Mouse (Mus musculus): ENCODE data around the gene Spata13. TPM values are rescaled to one million over a fixed set of nuclear protein-coding genes. Genes with fewer than 3 reads are reported as not detected.

Spata13 gene
- total and polyA plus RNA-seq, 3 experiments = 0.09 to 0.71 TPM; not detected in 1

DNA sequence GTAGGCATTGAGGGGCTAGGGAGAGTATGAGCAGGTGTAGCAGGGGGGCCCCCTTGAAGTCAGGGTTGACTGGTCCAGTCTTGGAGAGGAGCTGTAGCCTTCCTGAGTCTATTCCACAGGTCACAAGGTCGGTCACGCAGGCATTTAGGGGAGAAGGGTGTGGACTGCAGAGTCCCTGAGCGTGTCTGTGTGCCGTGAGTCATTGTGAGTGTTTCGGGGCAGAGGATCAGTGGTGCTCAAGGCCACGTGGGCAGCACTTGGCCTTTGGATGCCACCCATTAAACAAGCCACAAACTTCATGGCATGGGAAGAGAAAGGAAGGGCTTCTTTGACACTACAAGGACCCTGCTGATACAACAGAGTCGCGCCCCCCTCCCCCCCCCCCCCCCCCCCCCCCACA, 63.5 kb downstream of the Spata13 start:
- Histone ChIP-seq H3K4me3 (ENCODE audit: low read depth, low read length) (no peak overlapping the region), H3K27me3 (ENCODE audit: insufficient read depth, low read length) (peaks cover 5% of the 10 kb centered on the region; the same call in 1 of the 2 replicates), H3K9me3 (replicated peaks) (no peaks in the 10 kb centered on the region), H3K36me3 (replicated peaks) (no peaks in the 10 kb centered on the region), H3K4me1 (ENCODE audit: insufficient read depth, low read depth, low read length) (no peaks in the 10 kb centered on the region)
- no peak for DNase-seq (ENCODE audit: low spot score)
- TF ChIP-seq GATA1 (IDR thresholded peaks at IDR 0.05; ENCODE audit: borderline replicate concordance, low read length) = no peak
- no peak for TF ChIP-seq CTCF (IDR thresholded peaks at IDR 0.05; ENCODE audit: low read depth, low read length)
- TF ChIP-seq GATA2 (IDR thresholded peaks at IDR 0.05; ENCODE audit: borderline replicate concordance, low read depth, low read length) = no peak
- no peak for ATAC-seq (ENCODE audit: extremely low read depth, insufficient number of reproducible peaks, low FRiP score, poor library complexity, severe bottlenecking)

- Histone ChIP-seq H3K9me3 (replicated peaks) (no peaks in the 10 kb centered on the region), H3K4me1 (ENCODE audit: insufficient read depth, low read depth, low read length) (no peaks in the 10 kb centered on the region), H3K4me3 (ENCODE audit: low read depth, low read length) (no peak overlapping the region), H3K36me3 (replicated peaks) (no peaks in the 10 kb centered on the region), H3K27me3 (ENCODE audit: insufficient read depth, low read length) (peaks cover 13% of the 10 kb centered on the region)
- DNase-seq (ENCODE audit: low spot score) (no peak), ATAC-seq (ENCODE audit: extremely low read depth, insufficient number of reproducible peaks, low FRiP score, poor library complexity, severe bottlenecking) (no peak)
- TF ChIP-seq GATA1 (IDR thresholded peaks at IDR 0.05; ENCODE audit: borderline replicate concordance, low read length) (no peak), GATA2 (IDR thresholded peaks at IDR 0.05; ENCODE audit: borderline replicate concordance, low read depth, low read length) (no peak), CTCF (IDR thresholded peaks at IDR 0.05; ENCODE audit: low read depth, low read length) (no peak), TAL1 (conservative IDR thresholded peaks at IDR 0.05; ENCODE audit: low read depth, low read length) (no peak), POLR2AphosphoS5 (IDR thresholded peaks at IDR 0.05; ENCODE audit: insufficient replicate concordance, low read depth, low read length) (no peak)
Observed at GRCm38 (mm10) chr14:60698980-60699379, 65.2 kb downstream of the Spata13 start.

- Histone ChIP-seq H3K27me3 (ENCODE audit: insufficient read depth, low read length) (peaks cover 19% of the 10 kb centered on the region), H3K9me3 (replicated peaks) (no peaks in the 10 kb centered on the region), H3K4me3 (ENCODE audit: low read depth, low read length) (no peak overlapping the region), H3K4me1 (ENCODE audit: insufficient read depth, low read depth, low read length) (no peaks in the 10 kb centered on the region), H3K36me3 (replicated peaks) (no peaks in the 10 kb centered on the region)
- DNase-seq (ENCODE audit: low spot score) (no peak), ATAC-seq (ENCODE audit: extremely low read depth, insufficient number of reproducible peaks, low FRiP score, poor library complexity, severe bottlenecking) (no peak)
- no peak for TF ChIP-seq GATA2 (IDR thresholded peaks at IDR 0.05; ENCODE audit: borderline replicate concordance, low read depth, low read length)
- no peak for TF ChIP-seq TAL1 (conservative IDR thresholded peaks at IDR 0.05; ENCODE audit: low read depth, low read length)
- TF ChIP-seq CTCF (IDR thresholded peaks at IDR 0.05; ENCODE audit: low read depth, low read length) = no peak
- TF ChIP-seq GATA1 (IDR thresholded peaks at IDR 0.05; ENCODE audit: borderline replicate concordance, low read length) = no peak
Observed at GRCm38 (mm10) chr14:60702377-60703140, 68.8 kb downstream of the Spata13 start.

DNA sequence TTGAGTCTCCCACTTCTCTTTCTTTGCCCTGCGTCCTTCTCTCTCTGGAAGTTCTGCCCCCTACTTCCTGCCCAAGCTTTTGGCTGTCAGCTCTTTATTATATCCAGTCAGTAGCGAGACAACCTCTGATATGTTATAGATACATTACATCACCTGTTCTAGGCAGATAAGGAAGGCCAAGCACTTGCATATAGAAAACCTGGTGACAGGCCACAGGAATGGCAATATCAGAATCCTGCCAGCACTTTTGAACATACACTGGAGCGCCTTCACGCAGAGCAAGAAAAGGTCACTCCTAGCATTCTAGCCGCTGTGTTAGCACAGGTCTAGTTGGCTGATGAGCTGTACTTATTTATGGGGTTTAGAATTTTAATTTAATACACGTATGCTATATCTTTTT, 70.7 kb downstream of the Spata13 start:
- peaks cover 22% of the 10 kb centered on the region for H3K27me3 ChIP-seq (ENCODE audit: insufficient read depth, low read length)
- DNase-seq (ENCODE audit: low spot score) (no peak), ATAC-seq (ENCODE audit: extremely low read depth, insufficient number of reproducible peaks, low FRiP score, poor library complexity, severe bottlenecking) (no peak)
- TF ChIP-seq CTCF (IDR thresholded peaks at IDR 0.05; ENCODE audit: low read depth, low read length) (no peak), POLR2AphosphoS5 (IDR thresholded peaks at IDR 0.05; ENCODE audit: insufficient replicate concordance, low read depth, low read length) (no peak), GATA1 (IDR thresholded peaks at IDR 0.05; ENCODE audit: borderline replicate concordance, low read length) (no peak), GATA2 (IDR thresholded peaks at IDR 0.05; ENCODE audit: borderline replicate concordance, low read depth, low read length) (no peak)
- H3K9me3 ChIP-seq (replicated peaks) = no peaks in the 10 kb centered on the region
- H3K4me3 ChIP-seq (ENCODE audit: low read depth, low read length) = no peak overlapping the region
- H3K4me1 ChIP-seq (ENCODE audit: insufficient read depth, low read depth, low read length) = no peaks in the 10 kb centered on the region
- H3K36me3 ChIP-seq (replicated peaks) = no peaks in the 10 kb centered on the region

- DNase-seq (ENCODE audit: low spot score) (no peak), ATAC-seq (ENCODE audit: extremely low read depth, insufficient number of reproducible peaks, low FRiP score, poor library complexity, severe bottlenecking) (no peak)
- no peaks in the 10 kb centered on the region for H3K36me3 ChIP-seq (replicated peaks)
- no peak overlapping the region for H3K4me3 ChIP-seq (ENCODE audit: low read depth, low read length)
- H3K9me3 ChIP-seq (replicated peaks) = no peaks in the 10 kb centered on the region
- TF ChIP-seq CTCF (IDR thresholded peaks at IDR 0.05; ENCODE audit: low read depth, low read length) (no peak), GATA2 (IDR thresholded peaks at IDR 0.05; ENCODE audit: borderline replicate concordance, low read depth, low read length) (no peak), POLR2AphosphoS5 (IDR thresholded peaks at IDR 0.05; ENCODE audit: insufficient replicate concordance, low read depth, low read length) (no peak), GATA1 (IDR thresholded peaks at IDR 0.05; ENCODE audit: borderline replicate concordance, low read length) (no peak), TAL1 (conservative IDR thresholded peaks at IDR 0.05; ENCODE audit: low read depth, low read length) (no peak)
- H3K27me3 ChIP-seq (ENCODE audit: insufficient read depth, low read length) = peaks cover 22% of the 10 kb centered on the region
- no peaks in the 10 kb centered on the region for H3K4me1 ChIP-seq (ENCODE audit: insufficient read depth, low read depth, low read length)
Observed at GRCm38 (mm10) chr14:60704961-60705360, 71.2 kb downstream of the Spata13 start.

DNA sequence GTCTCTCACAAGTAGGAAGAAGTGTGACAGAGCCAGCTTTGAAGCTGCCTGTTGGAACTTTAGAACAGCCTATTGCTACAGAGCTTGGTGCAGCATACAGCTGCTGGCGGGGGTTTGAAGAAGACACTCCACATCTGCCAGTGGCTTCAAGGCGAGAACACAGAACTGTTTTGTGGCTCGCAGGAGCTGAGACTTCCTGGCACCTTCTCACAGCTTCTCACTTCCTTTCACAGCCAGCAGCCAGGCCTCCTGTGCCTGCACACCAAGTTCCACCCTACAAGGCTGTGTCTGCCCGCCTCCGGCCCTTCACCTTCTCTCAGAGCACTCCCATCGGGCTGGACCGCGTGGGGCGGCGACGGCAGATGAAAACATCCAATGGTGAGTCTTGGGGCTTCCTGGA, 75.4 kb downstream of the Spata13 start:
- no peaks in the 10 kb centered on the region for H3K9me3 ChIP-seq (replicated peaks)
- ATAC-seq (ENCODE audit: extremely low read depth, insufficient number of reproducible peaks, low FRiP score, poor library complexity, severe bottlenecking) (no peak), DNase-seq (ENCODE audit: low spot score) (no peak)
- H3K4me3 ChIP-seq (ENCODE audit: low read depth, low read length) = no peak overlapping the region
- peaks cover 8% of the 10 kb centered on the region; the same call in 1 of the 2 replicates for H3K27me3 ChIP-seq (ENCODE audit: insufficient read depth, low read length)
- H3K4me1 ChIP-seq (ENCODE audit: insufficient read depth, low read depth, low read length) = no peaks in the 10 kb centered on the region
- H3K36me3 ChIP-seq (replicated peaks) = no peaks in the 10 kb centered on the region
- TF ChIP-seq CTCF (IDR thresholded peaks at IDR 0.05; ENCODE audit: low read depth, low read length) = no peak
- no peak for TF ChIP-seq GATA2 (IDR thresholded peaks at IDR 0.05; ENCODE audit: borderline replicate concordance, low read depth, low read length)
- no peak for TF ChIP-seq TAL1 (conservative IDR thresholded peaks at IDR 0.05; ENCODE audit: low read depth, low read length)
- no peak for TF ChIP-seq POLR2AphosphoS5 (IDR thresholded peaks at IDR 0.05; ENCODE audit: insufficient replicate concordance, low read depth, low read length)
- no peak for TF ChIP-seq GATA1 (IDR thresholded peaks at IDR 0.05; ENCODE audit: borderline replicate concordance, low read length)
